Mouse (Mus musculus): ENCODE results near the gene Pycr1.
A peak's percentile ranks its signal among the peaks of the same experiment; 100 is the strongest.

Pycr1 gene

DNA sequence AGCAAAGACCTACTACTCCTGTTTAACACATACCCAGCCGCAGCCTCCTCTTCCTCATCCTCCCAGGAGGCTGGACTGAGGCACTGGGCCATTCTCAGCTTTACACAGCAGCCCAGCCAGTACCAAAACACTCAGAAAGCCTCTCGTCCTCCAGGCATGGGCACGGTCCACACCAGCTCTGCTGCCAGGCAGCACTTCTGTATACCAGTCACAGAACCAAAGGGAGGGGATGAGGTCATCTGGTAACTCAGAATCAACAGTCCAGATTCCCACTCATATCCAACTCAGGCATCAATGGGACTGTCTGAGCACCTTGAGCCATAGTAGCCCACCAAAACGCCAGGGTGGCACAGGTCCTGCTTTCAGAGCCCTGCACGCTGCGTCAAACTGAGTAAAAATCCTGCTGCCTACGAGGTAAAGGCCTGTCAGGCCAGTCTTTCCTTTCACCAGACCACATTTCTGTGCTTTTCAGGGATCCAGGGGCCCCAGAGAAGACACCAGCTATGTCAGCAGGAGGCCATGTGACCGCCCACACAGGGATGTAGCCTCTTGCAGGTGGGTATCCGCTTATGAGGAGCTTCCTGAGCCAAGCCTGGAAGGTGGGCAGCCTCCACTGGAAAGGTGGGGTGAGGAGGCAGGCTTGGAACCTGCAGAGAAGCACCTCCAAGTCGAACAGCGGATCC, 16.6 kb downstream of the Pycr1 start:
- DNase-seq (ENCODE audit: low spot score), result no peak

DNA sequence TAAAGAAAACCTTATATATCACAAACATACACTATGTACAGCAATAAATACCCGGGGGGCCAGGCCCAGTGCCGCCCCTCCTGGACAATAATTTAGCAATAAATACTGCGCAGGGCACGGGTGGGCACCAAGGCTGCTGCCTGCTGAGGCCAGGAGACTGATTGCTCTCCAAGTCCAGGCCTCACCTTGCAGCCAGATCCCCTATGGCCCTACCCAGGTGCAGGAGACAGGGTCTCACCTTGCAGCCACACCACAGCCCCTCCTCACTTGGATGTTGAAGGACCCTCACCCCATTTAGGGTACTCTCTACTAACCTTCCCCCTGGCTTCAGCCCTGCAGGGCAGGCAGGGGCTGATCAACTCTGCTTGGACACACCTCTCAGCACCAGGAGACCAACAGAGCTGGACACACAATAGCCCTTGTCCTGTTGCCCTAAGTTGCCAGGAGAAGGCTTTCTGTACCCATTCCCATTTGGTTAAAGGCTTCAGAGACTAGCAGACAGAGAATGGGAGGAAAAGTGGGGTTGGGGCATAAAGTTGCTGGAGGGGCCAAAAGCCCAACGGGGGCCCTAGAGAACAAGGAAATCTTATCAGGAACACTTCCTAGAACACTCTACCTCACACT, 18.3 kb downstream of the Pycr1 start, which contains the start of gene Sirt7:
Gene Sirt7 (minus strand): TSS at position 89 of the 624 bp plus-strand sequence.
- DNase-seq (ENCODE audit: low spot score), result no peak

DNA sequence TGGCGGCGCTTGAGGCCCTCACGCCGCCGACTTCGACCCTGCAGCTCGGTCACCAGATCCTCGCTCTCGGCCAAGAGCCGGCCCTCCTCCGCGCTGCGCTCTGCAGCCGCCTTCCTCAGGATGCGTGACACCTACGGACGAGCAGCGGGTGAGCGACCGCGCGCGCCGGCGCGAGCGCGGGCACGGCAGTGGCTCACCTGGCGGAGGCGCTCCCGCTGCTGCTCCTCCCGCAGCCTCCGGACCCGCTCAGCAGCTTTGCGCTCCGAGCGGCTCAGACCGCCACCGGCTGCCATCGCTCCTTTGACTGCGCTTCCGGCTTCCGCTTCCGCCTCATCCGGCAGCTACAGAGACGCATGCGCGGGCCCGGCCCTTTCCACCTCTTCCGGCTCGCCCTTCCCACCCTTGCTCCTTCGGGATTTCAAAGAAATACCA, 18.9 kb downstream of the Pycr1 start:
- peak; percentile 87 for DNase-seq (ENCODE audit: low spot score)

DNA sequence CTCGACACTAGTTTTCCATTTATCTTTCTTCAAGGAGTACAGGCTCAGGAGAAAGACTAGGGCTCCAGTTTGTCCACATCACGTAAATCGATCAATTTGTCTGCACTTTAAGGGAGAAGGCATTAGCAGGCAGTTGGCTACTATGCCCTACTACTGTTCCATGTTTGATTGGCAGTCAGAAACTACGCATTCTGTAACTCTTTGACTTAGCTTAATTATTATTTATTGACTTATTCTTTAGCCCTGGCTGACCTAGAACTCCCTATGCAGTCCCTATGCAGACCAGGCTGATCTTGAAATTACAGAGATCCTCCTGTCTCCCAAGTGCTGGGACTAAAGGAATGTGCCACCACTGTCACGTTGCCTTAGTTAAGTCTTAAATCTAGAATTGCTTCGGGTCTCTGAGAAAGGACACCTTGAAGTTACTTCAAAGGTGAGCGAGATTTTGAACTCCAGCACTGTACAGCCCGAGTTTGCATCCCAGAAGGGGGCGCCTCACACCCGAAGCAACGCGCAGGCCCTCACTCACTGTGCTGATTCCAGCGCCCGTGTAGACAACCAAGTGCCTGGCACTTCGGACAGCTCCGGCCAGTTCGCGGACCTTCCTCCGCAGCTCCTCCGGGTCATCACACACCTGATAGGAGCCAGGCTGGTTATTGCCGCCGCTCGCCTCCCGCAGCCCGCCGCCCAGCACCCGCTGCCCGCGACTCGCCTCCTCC, 19.4 kb downstream of the Pycr1 start:
- DNase-seq (ENCODE audit: low spot score), result peak; percentile 65

DNA sequence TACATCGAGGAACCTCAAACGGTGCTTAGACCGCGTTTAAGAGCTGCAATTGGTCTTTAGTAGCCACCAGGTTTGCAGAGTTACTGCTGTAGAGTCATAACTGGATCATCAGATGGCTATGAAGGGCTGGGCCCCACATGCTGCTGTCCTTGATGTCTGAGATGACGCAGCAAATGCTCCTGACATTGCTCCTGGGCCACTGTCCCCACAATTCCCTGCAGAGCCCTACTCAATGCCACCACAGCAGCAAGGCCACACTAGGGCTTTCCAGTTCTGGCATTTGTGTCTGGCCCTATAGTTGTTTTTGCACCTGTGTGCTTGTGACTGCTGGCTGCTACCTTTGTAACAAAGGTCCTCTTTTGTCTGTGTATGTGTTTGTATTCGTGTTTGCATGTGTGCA, 20.8 kb downstream of the Pycr1 start:
- DNase-seq (ENCODE audit: low spot score), result no peak

DNA sequence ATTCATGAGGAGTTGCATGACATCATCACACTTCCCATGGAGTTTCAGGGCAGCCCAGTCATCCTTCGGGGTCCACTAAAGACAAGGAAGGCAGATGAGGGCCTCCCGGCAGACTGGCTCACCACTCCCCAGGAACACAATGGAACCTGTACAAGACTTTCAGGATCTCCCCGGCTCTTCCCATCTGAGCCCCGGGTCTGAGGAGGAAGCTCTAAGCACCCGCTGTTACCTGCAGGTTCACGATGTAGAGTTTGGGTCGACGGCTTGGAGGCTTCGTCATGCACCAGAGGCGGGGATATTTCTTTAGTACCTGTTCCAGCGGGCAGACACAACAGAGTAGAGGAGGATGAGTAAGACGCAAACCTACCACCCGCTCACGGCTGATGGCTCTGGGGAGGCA, 23.4 kb downstream of the Pycr1 start:
- DNase-seq (ENCODE audit: low spot score), result no peak

DNA sequence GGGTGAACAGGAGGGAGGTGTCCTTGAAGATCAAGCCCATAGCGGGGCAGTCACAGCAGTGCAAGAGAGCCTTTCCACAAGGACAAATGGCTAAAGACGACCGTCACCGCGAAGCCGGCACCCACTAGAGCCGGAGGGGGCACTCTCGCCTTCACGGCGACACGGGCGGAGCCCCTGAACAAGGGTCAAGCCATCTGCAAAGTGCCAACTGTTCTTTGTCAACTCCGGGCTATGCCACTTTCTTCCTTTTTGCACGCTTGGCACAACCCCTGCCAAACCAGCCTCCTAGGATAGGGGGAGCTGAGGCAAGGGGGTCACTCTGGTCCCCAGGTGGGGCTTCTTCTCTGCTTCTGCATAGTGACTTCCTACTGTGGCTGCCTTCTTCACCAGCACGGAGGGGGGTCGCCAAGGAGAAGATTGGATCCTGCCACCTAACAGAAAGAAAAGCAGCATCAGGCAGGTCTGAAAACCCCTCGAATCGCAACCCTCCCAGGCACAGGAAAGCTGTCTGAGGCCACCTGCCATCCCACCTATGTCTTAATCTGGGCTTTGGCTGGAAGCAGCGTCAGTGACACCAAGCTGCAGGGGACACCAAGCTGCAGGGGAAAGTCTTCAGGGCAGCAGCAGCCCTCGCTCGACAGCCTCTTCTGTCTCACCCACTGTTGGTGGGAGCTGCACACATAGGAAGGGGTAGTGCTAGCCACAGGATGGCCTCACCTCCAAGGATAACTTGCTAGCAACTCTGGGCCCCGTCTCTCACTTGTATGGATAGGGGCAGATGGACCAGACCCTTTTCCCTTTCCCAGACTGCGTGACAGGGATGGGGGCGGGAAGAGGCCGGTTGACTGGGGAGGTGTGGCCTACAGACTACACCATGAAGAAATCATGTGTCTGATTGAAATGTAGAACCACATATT, 24.7 kb downstream of the Pycr1 start:
- no peak for DNase-seq (ENCODE audit: low spot score)

DNA sequence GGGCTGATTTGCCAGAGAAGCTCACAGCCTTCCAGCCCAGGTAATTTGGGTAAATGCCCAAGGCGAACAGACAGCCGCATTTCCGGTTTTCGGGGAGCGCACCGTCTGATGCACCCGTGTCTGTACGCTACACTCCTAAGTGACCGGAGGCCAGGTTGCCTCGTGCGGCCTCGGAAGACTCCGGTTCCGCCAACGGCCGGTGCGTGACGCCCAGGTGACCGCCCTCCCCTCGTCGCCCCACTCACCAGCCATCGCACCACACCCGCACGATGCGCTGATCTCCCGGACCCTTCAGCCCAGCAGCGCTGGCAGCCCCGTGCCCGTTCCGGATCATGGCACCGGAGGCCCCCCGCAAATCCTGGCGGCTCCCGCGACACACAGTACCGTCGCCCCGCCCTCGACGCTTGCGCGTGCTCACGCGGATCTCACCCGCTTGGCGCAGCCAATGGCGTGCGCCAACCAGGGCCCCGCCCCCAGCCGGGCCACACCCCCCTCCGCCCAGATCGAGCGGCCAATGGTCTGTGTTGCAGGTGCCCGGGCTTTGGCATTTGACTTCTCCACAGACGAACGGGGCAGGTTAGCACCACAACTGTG, 26.0 kb downstream of the Pycr1 start, which contains the start of gene Pcyt2:
Gene Pcyt2 (minus strand): TSS at position 418 of the 594 bp plus-strand sequence.
- DNase-seq (ENCODE audit: low spot score), result peak; percentile 90

DNA sequence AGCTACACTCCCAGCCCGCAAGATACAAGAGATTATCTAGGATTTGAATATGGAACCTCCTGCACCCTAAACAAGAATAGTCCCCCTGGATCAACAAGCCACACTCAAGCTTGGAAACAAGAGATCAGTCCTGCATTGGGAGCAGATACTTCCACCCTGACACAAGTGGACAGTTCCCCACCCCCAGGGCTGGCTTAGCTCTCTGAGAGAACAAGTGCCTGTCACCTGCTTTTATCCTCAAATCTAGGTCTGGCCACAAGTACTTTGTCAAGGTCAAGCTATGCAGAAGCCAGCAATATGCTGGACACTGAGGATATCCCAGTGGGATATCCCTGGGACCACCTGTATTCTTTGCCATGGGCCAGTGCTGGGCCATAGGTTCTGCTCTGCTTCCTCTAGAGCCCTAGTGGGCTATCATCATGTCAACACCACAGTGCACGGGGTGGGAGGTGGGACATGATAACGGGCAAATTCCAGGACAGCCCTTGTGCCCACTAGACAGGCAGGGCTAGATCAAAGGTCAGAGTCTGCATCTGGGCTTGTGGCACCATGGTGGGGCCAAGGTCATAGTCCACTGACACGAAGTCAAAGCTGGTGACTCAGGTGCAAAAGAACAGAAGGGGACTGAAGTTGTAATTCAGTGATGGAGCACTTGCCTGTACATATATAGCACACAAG, 26.8 kb downstream of the Pycr1 start:
- DNase-seq (ENCODE audit: low spot score), result no peak

DNA sequence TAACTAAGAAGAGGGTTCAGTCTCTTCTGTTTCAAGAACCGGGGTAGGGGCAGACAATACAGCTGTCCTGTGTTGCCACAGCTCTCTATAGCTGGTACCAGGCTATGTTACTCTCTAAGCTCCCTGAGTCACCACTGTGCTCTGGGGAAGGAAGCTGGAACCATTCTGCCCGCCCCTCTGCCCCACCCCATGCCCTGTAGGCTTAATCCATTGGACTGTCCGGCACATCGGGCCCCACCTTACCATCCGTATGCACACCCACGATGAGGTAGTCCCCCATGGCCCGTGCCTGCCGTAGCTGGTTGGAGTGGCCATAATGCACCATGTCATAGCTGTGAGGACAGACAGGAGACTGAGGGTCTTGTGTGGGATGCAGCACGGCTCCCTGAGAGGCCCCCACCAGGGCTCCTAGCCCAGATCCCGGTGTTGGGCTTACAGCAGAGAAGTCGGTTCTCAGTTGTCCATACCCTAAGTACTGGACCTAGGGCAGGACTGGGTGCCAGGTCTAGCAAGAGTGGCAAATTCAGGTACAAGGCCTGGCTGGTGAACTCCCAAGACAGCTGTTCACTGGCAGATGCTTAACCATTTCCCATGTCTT, 27.9 kb downstream of the Pycr1 start:
- no peak for DNase-seq (ENCODE audit: low spot score)

DNA sequence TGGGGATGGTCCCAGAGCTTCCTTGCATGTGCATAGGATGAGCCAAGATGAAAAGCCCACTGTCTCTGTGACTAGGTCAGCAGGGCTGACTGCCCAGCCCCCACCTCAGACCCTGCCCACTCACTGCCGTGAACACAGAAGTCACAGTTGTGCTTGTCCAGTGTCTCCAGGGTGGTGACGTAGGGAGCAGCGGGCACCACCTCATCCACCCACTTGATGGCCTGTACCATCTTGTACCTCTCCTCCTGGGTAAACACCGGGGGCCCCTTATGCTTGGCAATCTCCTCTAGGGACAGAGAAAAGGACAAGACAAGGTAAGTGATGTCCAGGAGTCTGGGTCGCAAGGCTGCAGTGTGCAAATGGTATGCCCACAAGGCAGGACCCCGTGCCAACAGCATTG, 28.4 kb downstream of the Pycr1 start:
- DNase-seq (ENCODE audit: low spot score), result no peak

DNA sequence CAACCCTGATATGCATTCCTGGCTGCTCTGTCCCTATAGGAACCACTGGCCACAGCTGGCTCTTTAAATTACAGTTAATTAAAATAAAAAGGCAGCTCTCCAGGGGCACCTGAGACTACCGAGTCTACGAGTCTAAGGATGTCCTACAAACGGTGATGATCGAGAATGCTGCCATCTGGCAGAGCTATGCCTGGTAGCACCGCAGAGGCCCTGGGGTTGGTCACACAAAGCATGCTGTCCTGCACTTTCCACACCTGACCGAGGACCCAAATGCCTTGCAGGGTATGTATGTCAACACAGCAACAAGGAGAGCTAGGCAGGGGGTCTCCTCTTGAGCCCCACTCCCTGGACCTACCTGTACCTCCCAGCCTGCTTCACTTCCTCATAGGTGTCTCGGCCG, 29.6 kb downstream of the Pycr1 start:
- DNase-seq (ENCODE audit: low spot score), result no peak

DNA sequence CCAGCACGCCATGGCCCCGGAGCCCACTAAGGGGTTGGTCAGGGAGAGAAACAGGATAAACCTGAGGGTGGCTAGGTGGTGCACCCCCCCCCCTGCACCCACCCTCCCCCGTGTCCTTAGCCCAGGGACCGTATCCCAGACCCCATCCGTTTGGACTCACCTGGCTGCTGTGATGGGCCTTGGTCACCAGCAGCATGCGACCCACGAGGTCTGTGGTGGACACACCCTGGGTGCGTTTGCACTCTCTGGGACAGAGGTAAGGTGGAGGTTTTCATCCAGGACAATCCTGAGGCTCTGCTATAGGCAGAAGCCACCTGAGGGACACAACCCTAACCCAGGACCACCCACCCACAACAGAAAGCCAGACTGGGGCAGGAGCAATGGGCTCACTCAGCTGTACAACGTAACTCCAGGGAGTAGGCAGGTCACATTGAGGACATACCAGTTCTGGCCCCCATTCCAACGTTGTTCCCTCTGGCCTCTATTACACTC, 30.0 kb downstream of the Pycr1 start:
- DNase-seq (ENCODE audit: low spot score), result no peak

DNA sequence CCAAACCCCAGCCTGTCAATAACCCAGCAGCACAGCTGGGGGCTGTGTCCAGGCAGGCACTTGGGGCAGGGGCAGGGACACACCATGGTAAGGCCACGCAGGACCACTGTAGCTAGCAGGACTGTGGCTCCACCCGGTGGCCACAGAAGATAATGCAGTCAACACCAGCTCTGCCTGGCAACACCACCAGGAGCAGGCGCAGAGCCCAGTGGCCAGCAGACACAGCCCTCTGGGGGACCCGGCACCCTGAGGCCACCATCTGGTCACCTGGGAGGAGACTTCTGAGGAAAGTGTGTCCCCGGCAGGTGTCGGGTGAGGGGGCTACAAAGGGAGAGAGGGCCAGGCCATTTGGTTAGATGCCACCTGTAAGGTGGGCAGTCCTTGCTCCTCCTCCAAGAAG, 30.8 kb downstream of the Pycr1 start:
- DNase-seq (ENCODE audit: low spot score), result peak; percentile 50

DNA sequence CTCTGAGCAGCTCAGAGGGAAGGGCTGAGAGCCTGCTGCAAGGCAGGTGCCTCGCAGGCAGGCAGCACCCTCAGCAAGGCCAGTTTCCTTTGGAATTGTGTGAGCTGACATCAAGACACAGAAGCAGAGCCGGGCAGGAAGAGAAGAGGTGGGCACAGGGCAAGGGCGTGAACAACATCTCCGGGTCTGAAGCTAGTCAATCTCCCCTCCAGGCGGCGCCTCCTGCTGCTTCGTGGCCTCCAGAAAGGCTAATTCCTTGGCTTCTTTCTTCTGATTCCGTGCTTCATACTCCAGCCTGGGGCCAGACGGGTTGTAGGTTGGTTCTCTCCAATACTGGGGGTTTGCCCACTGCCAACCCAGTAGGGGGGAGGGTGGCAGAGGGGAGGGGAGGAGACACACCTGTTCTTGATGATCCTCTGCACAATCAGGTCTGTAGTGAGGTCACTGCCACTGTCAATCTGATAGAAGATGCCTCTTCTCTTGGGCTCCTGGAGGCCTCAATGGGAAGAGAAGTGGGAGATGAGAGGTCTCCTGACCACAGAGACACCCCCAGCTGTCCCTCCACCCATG, 33.0 kb downstream of the Pycr1 start:
- DNase-seq (ENCODE audit: low spot score), result no peak

DNA sequence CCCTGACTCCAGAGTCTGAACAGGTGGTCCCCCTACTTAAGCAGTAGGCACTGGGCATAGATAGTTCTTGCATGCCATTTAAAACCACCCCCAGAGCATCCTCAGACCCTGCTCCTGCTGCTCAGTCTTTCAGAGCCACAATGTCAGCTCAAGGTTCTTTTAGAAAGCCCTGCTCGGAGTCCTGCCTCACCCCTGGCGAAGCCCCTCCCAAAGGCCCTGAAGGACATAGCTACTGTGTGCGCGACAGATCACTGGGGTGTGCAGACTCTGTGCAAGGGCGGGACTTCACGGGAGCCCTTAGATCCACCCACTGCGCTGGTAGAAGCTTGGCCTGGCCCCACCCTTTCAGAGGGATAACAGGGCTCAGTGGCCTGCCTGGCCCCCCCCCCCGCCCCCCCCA, 34.3 kb downstream of the Pycr1 start:
- no peak for DNase-seq (ENCODE audit: low spot score)

DNA sequence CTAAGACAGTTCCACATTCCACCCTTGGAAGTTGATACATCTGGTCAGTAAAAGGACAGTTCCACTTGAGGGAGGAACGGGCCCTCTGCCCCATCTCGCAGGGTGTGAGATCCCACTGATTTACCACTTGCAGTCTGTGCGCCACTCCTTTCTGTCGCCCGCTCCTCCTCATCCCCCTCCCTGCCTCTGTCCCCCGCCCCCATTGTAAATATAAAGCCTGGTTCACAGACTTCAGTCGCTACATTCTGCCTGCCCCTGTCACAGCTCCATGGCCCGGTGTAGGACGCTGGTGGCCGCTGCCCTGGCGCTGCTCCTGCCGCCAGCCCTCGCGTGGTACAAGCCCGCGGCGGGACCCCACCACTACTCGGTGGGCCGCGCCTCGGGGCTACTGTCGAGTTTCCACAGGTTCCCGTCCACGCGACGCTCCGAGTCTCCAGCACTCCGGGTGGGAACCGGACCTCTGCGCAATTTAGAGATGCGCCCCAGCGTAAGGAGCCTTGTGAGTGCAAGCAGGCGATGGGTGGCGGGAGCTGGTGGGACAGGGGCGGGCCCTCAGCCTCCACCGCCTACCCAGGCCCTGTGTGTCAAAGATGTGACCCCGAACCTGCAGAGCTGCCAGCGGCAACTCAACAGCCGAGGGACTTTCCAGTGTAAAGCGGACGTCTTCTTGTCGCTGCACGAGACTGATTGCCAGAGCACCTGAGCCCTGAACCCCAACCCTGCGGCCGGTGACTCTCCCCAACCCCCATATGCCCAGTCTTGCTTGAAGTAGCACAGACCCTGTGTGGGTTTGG, 35.1 kb downstream of the Pycr1 start, which contains the start of gene Npb:
Gene Npb (plus strand): TSS at position 237 of the 794 bp plus-strand sequence.
- no peak for DNase-seq (ENCODE audit: low spot score)

DNA sequence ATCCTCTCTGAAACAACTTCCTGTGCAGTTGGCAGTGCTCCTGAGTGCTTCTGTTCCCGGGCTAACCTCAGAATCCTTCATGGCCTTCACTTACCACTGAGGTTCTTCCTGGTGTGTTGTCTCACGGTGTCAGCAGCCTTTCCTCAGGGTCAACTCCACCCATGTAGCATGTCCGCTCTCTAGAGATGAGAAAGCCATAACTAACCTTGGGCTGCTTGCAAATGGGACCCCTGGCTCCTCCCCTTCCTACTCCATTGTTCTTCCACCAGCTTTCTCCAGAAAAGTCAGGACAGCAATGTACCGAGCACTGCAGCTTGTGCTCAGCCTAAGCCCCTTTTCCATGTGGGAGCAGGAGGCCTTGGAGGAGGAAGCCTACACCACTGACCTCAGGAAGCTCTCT, 36.8 kb downstream of the Pycr1 start:
- DNase-seq (ENCODE audit: low spot score), result no peak

DNA sequence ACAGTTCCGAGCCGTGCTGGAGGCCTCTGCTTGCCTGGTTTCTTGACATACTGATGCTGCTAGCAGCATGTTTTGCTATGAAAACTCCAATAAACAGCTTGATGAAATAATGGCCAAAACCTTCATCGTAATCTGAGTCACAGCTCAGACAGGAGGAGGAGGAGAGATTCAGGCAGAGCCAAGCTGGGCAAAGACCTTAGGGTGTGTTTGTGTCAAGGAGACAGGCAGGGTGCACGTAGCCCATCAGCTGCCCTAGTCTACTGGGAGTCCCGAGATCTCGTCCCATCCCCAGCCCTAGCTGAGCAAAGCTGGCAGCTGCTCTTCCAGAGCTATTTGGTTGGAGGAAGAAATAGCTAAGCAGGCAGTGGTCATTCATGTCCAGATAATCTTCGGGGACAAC, 37.9 kb downstream of the Pycr1 start:
- no peak for DNase-seq (ENCODE audit: low spot score)

Measured in urinary bladder, postnatal 25 days (tissue).